Mouse (Mus musculus) spleen, postnatal 36 days (tissue): ENCODE measurements around the gene Olfr1263.

Experiments
- DNase-seq, 2 experiments: peaks; one replicate each; pipeline ENCODE4 v3.0.0; 2022; ENCODE audit warnings: low spot score in 2 of 2, mixed read lengths in 1 of 2

Gene Olfr1263

DNA sequence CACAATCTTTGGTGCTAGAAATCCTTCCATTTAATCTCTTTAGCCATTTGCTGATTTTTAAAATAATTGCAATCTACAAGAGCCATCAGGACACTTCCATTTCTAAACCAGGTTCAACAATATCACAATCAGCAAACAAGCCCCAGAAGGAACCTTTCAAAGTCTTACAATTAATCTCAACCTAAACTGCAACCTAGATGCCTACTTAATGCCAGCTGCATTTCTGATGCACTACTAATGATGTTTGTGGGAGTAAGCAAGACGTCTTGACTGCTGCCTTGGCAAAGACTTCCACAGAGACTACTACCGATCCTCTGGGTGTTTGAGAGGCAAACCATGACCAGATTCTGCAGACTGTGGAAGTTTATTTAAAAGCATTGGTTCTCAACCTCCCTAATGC lies at the start of gene Olfr1263:
TSS of gene Olfr1263 (plus strand) at position 301 of the 400 bp plus-strand sequence.
- DNase-seq = no peak

DNA sequence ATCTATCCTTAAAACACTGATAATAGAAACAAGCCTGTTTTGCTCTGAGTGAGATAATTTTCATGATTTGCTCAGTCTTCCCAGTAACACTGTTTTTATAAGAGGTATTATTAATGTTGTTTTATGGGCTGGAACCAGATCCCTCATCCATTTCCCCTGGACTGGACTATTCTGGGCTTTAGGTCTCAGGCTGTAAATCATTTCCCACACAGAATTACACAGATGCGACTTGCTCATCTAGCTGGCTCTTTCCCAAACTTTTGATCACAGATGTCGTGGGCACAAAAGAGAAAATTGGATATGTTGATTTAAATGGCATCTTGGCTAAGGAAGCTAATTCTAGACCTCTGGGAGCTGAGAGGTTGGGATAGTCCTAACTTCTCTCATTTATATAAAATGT lies 37.7 kb upstream of the Olfr1263 start, which contains the start of gene Olfr1260:
TSS of gene Olfr1260 (plus strand) at position 157 of the 400 bp plus-strand sequence.
- no peak for DNase-seq

DNA sequence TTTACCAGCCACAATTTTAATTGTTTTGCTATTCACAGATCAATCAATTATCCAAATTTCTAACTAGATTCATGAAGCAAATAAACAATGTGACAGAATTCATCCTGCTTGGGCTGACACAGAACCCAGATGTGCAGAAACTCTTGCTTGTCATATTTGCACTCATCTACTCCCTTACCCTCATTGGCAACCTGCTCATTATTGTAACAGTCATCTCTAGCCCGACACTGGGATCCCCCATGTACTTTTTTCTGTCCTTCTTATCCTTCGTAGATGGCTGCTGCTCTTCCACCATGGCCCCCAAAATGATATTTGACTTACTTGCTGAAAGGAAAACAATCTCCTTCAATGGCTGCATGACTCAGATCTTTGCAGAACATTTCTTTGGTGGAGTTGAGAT lies 34.2 kb upstream of the Olfr1263 start:
- no peak for DNase-seq

DNA sequence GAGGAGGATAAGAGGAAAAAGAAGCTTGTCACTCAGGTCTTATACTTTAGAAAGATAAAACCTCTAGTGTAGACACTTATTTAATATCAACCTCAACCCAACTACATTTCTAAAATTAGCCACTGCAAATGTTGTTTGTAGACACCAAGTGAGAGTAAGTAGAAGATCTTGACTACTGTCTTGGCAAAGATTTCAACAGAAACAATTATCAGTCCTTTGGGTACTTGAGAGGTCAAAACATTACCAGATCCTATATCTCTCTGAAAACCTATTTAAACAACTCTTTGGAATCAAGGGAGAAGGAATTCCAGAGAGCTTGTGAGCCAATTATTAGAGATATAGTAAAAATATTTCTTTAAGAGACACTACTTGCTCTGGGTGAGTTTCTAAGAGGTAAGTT lies 21.0 kb upstream of the Olfr1263 start, which contains the start of gene Olfr1261:
TSS of gene Olfr1261 (plus strand) at position 301 of the 400 bp plus-strand sequence.
- DNase-seq = no peak

DNA sequence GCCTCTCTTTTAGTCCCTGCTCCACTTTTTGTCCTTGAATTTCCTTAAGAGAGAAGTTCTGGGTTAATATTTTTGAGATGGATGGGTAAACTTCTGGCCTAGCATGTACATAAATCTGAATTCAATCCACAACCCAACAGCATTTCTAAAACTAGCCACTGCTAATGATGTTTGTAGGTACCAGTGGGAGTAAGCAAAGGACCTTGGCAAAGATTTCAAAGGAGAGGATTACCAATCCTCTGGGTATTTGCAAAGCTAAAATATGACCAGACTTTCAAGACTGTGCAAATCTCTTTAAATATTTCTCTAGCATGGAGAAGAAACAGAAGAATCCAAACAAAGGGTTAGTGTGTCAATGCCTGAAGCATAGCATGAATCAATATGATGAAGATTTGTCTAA lies 12.1 kb upstream of the Olfr1263 start, which contains the start of gene Olfr1262:
TSS of gene Olfr1262 (plus strand) at position 301 of the 400 bp plus-strand sequence.
- no peak for DNase-seq

DNA sequence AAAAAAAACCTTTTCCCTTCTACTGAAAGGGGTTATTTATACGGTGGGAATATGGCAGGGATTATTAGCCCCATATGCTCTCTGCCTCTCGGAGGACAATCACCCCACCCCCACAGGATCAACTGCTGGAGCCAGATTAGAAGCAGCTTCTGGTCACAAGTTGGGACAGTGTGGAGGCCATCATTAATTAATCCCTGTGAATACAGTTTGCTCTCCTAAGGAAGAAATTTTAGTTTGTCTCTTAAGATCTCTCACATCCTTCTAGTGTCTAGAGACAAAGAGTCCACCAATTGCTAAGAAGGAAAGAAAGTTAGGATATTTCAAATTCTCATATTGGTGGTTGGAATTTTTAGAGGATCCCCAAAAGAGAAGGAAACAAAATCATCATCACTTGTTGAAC lies 13.5 kb downstream of the Olfr1263 start, which contains the start of gene Olfr1264:
TSS of gene Olfr1264 (minus strand) at position 101 of the 400 bp plus-strand sequence.
- DNase-seq = no peak

DNA sequence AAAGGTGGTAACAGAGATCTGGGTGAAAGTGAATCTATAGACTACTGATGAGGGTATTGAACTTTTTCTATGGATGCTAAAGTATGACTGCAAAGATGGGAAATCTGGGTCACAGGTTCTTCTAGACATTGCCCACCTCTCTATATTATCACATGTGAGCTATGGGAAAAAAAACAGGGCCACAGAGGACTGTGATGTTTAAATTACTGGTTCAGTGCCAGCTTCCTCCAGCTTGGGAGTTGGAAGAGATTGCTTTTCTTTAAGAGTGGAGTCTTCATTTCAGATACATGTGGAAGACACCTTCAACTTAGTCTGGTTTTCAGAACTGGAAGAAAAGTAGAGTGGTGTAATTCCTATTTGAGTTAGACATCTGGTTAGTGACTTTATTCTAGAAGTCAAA lies 23.1 kb downstream of the Olfr1263 start, which contains the start of gene Olfr1265:
TSS of gene Olfr1265 (plus strand) at position 301 of the 400 bp plus-strand sequence.
- DNase-seq = no peak

DNA sequence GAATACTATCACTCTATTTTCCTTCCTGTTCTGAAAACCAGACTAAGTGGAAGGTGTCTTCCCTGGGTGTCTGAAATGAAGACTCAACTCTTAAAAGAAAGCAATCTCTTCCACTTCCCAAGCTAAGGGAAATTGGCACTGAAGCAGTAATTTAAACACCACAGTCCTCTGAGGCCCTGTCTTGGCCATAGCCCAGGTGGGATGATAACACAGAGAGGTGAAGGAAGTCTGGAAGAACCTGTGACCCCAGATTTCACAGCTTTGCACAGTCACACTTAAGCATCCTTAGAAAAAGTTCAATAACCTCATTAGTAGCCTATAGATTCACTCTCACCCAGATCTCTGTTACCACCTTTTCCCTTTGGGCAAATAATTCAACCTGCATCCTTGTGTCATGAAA lies 51.6 kb downstream of the Olfr1263 start, which contains the start of gene Olfr140:
TSS of gene Olfr140 (minus strand) at position 101 of the 400 bp plus-strand sequence.
- DNase-seq = no peak
